In the genomic region with DNA sequence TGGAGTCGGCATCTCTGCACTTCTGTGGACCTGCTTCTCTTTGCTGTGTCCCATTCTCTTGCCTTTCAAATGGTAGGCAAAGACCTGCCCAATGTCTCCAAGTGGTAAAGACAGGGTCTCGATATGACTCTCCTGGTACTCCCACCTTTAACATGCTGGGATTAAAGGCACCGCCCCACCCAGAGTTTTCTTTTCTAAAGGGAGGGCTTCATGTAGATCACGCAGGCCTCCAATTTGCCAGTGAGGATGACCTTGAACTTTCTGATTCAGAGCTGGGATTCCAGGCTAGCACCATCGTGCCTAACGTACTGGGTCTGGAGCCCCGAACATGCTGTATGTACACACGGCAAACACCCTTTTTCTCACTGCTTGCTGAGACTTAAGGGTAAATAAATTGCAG, we compare ENCODE assay signal across 7 mouse cellular contexts. TPM values are rescaled to one million over a fixed set of nuclear protein-coding genes. Genes with fewer than 3 reads are reported as not detected.
DNase-seq lines count a peak whose midpoint lies in the region; ATAC-seq and TF ChIP-seq lines count a peak whose summit lies in the region.

No protein-coding gene starts in this region.

- peaks cover 26% of the 10 kb centered on the region for H3K4me1 ChIP-seq in thymus, adult 2 months (replicated peaks; ENCODE audit: control insufficient read depth, insufficient read depth, low read length)
- peaks cover 2% of the 10 kb centered on the region; the same call in 1 of the 2 replicates for H3K4me1 ChIP-seq in embryonic fibroblast, embryonic 13.5 days (ENCODE audit: control insufficient read depth, insufficient read depth, low read length)
- H3K4me1 ChIP-seq in limb, embryonic 14.5 days (ENCODE audit: control insufficient read depth, insufficient read depth, low read length): peaks cover 24% of the 10 kb centered on the region

- H3K4me3 ChIP-seq in thymus, adult 2 months (ENCODE audit: control insufficient read depth, insufficient read depth, low read length): peak overlapping the region; percentile 80
- peak overlapping the region; percentile 85 for H3K4me3 ChIP-seq in embryonic fibroblast, embryonic 13.5 days (ENCODE audit: insufficient read depth, low read length)
- peak overlapping the region; percentile 59 for H3K4me3 ChIP-seq in limb, embryonic 14.5 days (replicated peaks; ENCODE audit: low read length)

- 9% methylated on average over 8 of the region's 8 CpGs for WGBS in thymus, adult 2 months
- 4% methylated on average over 8 of the region's 8 CpGs for WGBS in limb, embryonic 14.5 days

- no peaks in the 10 kb centered on the region for H3K27me3 ChIP-seq in thymus, adult 2 months (ENCODE audit: control insufficient read depth, insufficient read depth, low read length)
- H3K27me3 ChIP-seq in limb, embryonic 14.5 days (ENCODE audit: control insufficient read depth, insufficient read depth, low read length): no peaks in the 10 kb centered on the region

- TF ChIP-seq POLR2A in thymus, adult 2 months (IDR thresholded peaks at IDR 0.05; ENCODE audit: control insufficient read depth, extremely low read depth, insufficient read depth, low read length, poor library complexity): no peak
- TF ChIP-seq POLR2A in embryonic fibroblast, embryonic 13.5 days (IDR thresholded peaks at IDR 0.05; ENCODE audit: low read depth, low read length): 0 out of 2 replicates have a peak, but pooled peaks have one; percentile 15
- no peak for TF ChIP-seq POLR2A in limb, embryonic 14.5 days (IDR thresholded peaks at IDR 0.05; ENCODE audit: borderline replicate concordance, extremely low read depth, insufficient read depth, insufficient read length)

- H3K9me3 ChIP-seq in limb, embryonic 14.5 days (ENCODE audit: control insufficient read depth, low read length): no peaks in the 10 kb centered on the region

- no peak for DNase-seq in thymus, adult 2 months
- DNase-seq in thymus, adult 18-20 months: no peak
- no peak for DNase-seq in limb, embryonic 14.5 days (ENCODE audit: low spot score)
- DNase-seq in layer of hippocampus, postnatal 10 days (ENCODE audit: low spot score in 2 of 2): no peak
- DNase-seq in right cerebral cortex, postnatal 4 days: no peak

- H3K4me2 ChIP-seq in limb, embryonic 14.5 days (replicated peaks; ENCODE audit: low read depth, low read length, severe bottlenecking): peak overlapping the region; percentile 74

- no peak for ATAC-seq in limb, embryonic 14.5 days (ENCODE audit: low FRiP score, low read depth)
- ATAC-seq in megakaryocyte-erythroid progenitor cell, adult 5-6 weeks (replicated peaks; ENCODE audit: low FRiP score, low TSS enrichment, poor library complexity, severe bottlenecking): no peak

- H3K36me3 ChIP-seq in thymus, adult 2 months (ENCODE audit: control insufficient read depth, insufficient read depth, low read length): no peaks in the 10 kb centered on the region; the same call in 1 of the 2 replicates
- H3K36me3 ChIP-seq in limb, embryonic 14.5 days (ENCODE audit: control insufficient read depth, insufficient read depth, low read length): peaks cover 1% of the 10 kb centered on the region; the same call in 1 of the 2 replicates

- no peak for TF ChIP-seq CTCF in thymus, adult 2 months (IDR thresholded peaks at IDR 0.05; ENCODE audit: borderline replicate concordance, control insufficient read depth, extremely low read depth, insufficient read depth, low read length, poor library complexity)
- TF ChIP-seq CTCF in embryonic fibroblast, embryonic 13.5 days (IDR thresholded peaks at IDR 0.05; ENCODE audit: borderline replicate concordance, insufficient read depth, low read length): no peak

- H3K9ac ChIP-seq in limb, embryonic 14.5 days (ENCODE audit: low read depth, low read length, severe bottlenecking): peak overlapping the region; percentile 59

- H3K27ac ChIP-seq in thymus, adult 2 months (ENCODE audit: control insufficient read depth, insufficient read depth, low read length): peak overlapping the region; percentile 60
- peak overlapping the region; percentile 82 for H3K27ac ChIP-seq in embryonic fibroblast, embryonic 13.5 days (ENCODE audit: insufficient read depth, low read length)
- peak overlapping the region; percentile 80 for H3K27ac ChIP-seq in limb, embryonic 14.5 days (replicated peaks; ENCODE audit: low read depth, low read length)

RNA-seq across cellular contexts. Expression of a gene that starts 6.1 kb away (rescaled TPM):
- polyA plus RNA-seq in thymus, adult 2 months (2012; rRNA removed): 71.7 and 103 TPM in 2 replicates
- polyA plus RNA-seq in embryonic fibroblast, embryonic 13.5 days (2011; ENCODE audit: insufficient read length, low read depth, missing spikeins): 457 and 582 TPM in 2 replicates
- 178 and 295 TPM in 2 replicates for polyA plus RNA-seq in limb, embryonic 14.5 days (2012; rRNA removed)
- polyA plus RNA-seq in limb, embryonic 14.5 days (2014; fragmentation: Nextera tagmentation; extraction: Ambion mirVana): 426 and 451 TPM in 2 replicates
- 100 to 1,000 TPM; 231 to 233 TPM for total RNA-seq in layer of hippocampus, postnatal 10 days (2021)
- total RNA-seq in megakaryocyte-erythroid progenitor cell, adult 5-6 weeks (2014; fragmentation: Nextera tagmentation): 403 and 560 TPM in 2 replicates
- total RNA-seq in megakaryocyte-erythroid progenitor cell, adult 5-6 weeks (2017): 1,507 and 2,355 TPM in 2 replicates

RNA-seq across cellular contexts. Expression of a gene that starts 14.2 kb away (rescaled TPM):
- 8.0 and 8.8 TPM in 2 replicates for polyA plus RNA-seq in thymus, adult 2 months (2012; rRNA removed)
- 6.5 and 8.2 TPM in 2 replicates for polyA plus RNA-seq in embryonic fibroblast, embryonic 13.5 days (2011; ENCODE audit: insufficient read length, low read depth, missing spikeins)
- 24.8 and 26.9 TPM in 2 replicates for polyA plus RNA-seq in limb, embryonic 14.5 days (2012; rRNA removed)
- polyA plus RNA-seq in limb, embryonic 14.5 days (2014; fragmentation: Nextera tagmentation; extraction: Ambion mirVana): 5.9 and 6.4 TPM in 2 replicates
- 1 to 10 TPM; 1.8 to 2.2 TPM for total RNA-seq in layer of hippocampus, postnatal 10 days (2021)
- total RNA-seq in megakaryocyte-erythroid progenitor cell, adult 5-6 weeks (2014; fragmentation: Nextera tagmentation): 6.9 and 11.7 TPM in 2 replicates
- 2.4 and 3.9 TPM in 2 replicates for total RNA-seq in megakaryocyte-erythroid progenitor cell, adult 5-6 weeks (2017)

RNA-seq across cellular contexts. Expression of a gene that starts 14.6 kb away (rescaled TPM):
- polyA plus RNA-seq in thymus, adult 2 months (2012; rRNA removed): 18.3 and 23.1 TPM in 2 replicates
- 9.2 and 10.8 TPM in 2 replicates for polyA plus RNA-seq in embryonic fibroblast, embryonic 13.5 days (2011; ENCODE audit: insufficient read length, low read depth, missing spikeins)
- 44.0 and 53.5 TPM in 2 replicates for polyA plus RNA-seq in limb, embryonic 14.5 days (2012; rRNA removed)
- polyA plus RNA-seq in limb, embryonic 14.5 days (2014; fragmentation: Nextera tagmentation; extraction: Ambion mirVana): 30.1 and 33.1 TPM in 2 replicates
- total RNA-seq in layer of hippocampus, postnatal 10 days (2021): 10 to 100 TPM; 42.2 to 46.3 TPM
- total RNA-seq in megakaryocyte-erythroid progenitor cell, adult 5-6 weeks (2014; fragmentation: Nextera tagmentation): 18.8 and 31.6 TPM in 2 replicates
- total RNA-seq in megakaryocyte-erythroid progenitor cell, adult 5-6 weeks (2017): 8.5 and 14.7 TPM in 2 replicates

RNA-seq across cellular contexts. Expression of a gene that starts 30.2 kb away (rescaled TPM):
- 146 and 160 TPM in 2 replicates for polyA plus RNA-seq in thymus, adult 2 months (2012; rRNA removed)
- polyA plus RNA-seq in embryonic fibroblast, embryonic 13.5 days (2011; ENCODE audit: insufficient read length, low read depth, missing spikeins): 26.8 and 30.5 TPM in 2 replicates
- 53.2 and 68.8 TPM in 2 replicates for polyA plus RNA-seq in limb, embryonic 14.5 days (2012; rRNA removed)
- polyA plus RNA-seq in limb, embryonic 14.5 days (2014; fragmentation: Nextera tagmentation; extraction: Ambion mirVana): 21.9 and 23.2 TPM in 2 replicates
- 10 to 100 TPM; 19.6 to 19.7 TPM for total RNA-seq in layer of hippocampus, postnatal 10 days (2021)
- total RNA-seq in megakaryocyte-erythroid progenitor cell, adult 5-6 weeks (2014; fragmentation: Nextera tagmentation): 9.6 and 25.4 TPM in 2 replicates
- total RNA-seq in megakaryocyte-erythroid progenitor cell, adult 5-6 weeks (2017): 2.9 and 6.5 TPM in 2 replicates
